Mouse (Mus musculus) thymus, postnatal 36 days (tissue): ENCODE results near the gene Gm8926.
"Not testable (repeated sequence)": the region's sequence is repeated elsewhere in the genome, so short reads cannot be mapped to it uniquely, and the experiment has no call there.

Experiments
- DNase-seq, 2 experiments: peaks; one replicate each; pipeline ENCODE4 v3.0.0; 2022; ENCODE audit warnings: mixed read lengths in 2 of 2

Gene Gm8926

GRCm38 (mm10) chr5:11770248-11770647 is at the start of gene Gm8926:
Gene Gm8926 (plus strand): TSS chr5:11770548.
- DNase-seq: not testable (repeated sequence)
